Mouse (Mus musculus) ES-Bruce4 (cell line): ENCODE results near the gene Rabl2.

ENCODE experiments used
- CTCF ChIP-seq: IDR thresholded peaks from one replicate; pipeline ENCODE4 v1.8.1; 2011; ENCODE audit warnings: low read depth, low read length
- EP300 ChIP-seq: IDR thresholded peaks from 2 replicates; pipeline ENCODE4 v1.6.1; 2011; ENCODE audit warnings: low read depth, low read length; ENCODE audit not compliant: insufficient read depth
- POLR2A ChIP-seq: IDR thresholded peaks from one replicate; pipeline ENCODE4 v1.8.1; 2011; ENCODE audit warnings: low read length; ENCODE audit not compliant: insufficient read depth

- TF ChIP-seq POLR2A (no peak), CTCF (no peak), EP300 (no peak)
Measured at GRCm38 (mm10) chr15:89585631-89586030, 6.1 kb downstream of the Rabl2 start.
